Mouse (Mus musculus): Measurements from ENCODE around the gene Hap1. TPM values are rescaled to one million over a fixed set of nuclear protein-coding genes. Genes with fewer than 3 reads are reported as not detected.

Gene Hap1
- polyA plus RNA-seq, 1 experiment: 76.5 TPM

DNA sequence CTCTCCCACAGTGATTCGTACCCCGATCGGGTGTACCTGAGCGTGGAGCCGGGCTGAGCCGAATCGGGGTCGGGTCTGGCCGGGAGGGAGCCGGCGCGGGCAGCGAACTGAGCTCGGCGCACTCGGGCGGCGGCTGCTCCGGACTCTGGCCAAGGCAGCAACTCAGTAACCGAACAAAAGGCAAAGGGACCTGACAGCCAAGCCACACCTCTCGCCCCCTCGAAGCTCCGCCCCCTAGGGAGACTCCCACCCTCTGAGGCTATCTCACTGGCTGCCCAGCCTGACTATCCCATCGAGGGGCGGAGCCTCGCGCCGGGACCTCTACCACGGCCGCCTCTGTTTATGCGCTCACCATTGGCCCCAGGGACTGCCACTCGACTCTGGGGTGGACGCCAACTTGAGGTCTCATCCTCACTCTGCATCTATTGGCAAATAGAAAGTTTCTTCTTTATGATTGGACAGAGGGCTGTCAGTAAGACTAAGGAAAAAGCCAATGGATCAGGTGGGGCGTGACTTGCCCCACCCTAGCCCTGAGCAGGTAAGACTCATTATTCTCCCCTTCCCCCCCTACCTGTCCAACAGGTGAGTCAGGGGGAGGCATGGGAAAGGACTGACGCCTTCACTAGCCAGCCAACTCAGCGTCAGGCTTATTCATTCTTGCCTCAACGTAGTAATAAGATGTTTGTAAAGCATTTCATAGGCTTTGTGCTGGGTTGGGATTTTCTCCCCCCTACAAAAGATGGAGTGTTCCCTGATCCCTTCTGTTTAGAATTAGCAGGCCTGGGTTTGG is 41.9 kb upstream of the Hap1 start, which contains the start of gene Jup:
Gene Jup, minus strand, starts transcription at position 164 of the 790 bp plus-strand sequence.
- H3K4me3 ChIP-seq (ENCODE audit: insufficient read depth, low read length): peak within 1 kb of the TSS; percentile 56
- peak within 1 kb of the TSS; percentile 67 for H3K27ac ChIP-seq (ENCODE audit: insufficient read depth, low read length)
- peaks cover 9% of the 10 kb centered on the region for H3K4me1 ChIP-seq (ENCODE audit: control insufficient read depth, insufficient read depth, low read length)
- TF ChIP-seq CTCF (IDR thresholded peaks at IDR 0.05; ENCODE audit: extremely low read depth, insufficient read depth, low read length): no peak
- TF ChIP-seq POLR2A (IDR thresholded peaks at IDR 0.05; ENCODE audit: extremely low read depth, insufficient read depth, low read length): peak; percentile 93

DNA sequence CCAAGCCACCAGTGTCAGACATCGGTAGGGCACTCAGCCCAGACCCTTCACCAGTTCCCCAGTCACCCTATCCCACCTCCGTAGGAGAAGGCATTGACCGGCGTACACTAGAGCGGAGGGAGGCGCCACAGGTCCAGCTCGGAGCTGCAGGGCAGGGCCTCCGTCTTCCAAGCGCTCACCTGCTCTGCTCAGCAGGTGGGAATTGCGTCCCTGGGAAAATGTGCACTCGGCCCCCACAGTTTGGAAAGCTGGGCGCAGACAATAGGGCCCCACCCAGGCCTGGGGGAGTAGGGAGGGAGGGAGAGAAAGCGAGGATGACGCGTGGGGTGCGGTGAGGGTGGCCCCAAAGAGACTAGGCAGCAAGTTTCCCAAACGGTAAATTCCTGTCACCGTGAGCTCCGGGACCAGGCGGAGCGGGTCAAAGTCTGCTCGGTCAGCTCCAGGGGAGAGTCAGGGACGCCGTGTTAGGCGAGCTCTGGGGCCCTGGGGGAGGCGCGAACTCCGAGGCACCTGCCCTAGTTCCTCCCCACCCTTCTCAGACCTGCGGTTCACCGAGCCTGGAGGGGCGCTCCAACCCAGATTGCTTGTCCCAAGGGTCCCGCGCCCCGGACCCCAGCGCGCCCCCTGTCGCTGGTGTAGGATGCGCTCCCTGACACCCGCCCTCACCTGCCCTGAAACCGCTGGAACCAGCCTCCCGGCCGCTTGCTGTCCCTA is 41.1 kb upstream of the Hap1 start:
- H3K4me1 ChIP-seq (ENCODE audit: control insufficient read depth, insufficient read depth, low read length): peaks cover 9% of the 10 kb centered on the region
- peak overlapping the region; percentile 56 for H3K4me3 ChIP-seq (ENCODE audit: insufficient read depth, low read length)
- H3K27ac ChIP-seq (ENCODE audit: insufficient read depth, low read length): peak overlapping the region; percentile 67
- TF ChIP-seq CTCF (IDR thresholded peaks at IDR 0.05; ENCODE audit: extremely low read depth, insufficient read depth, low read length) (no peak), POLR2A (IDR thresholded peaks at IDR 0.05; ENCODE audit: extremely low read depth, insufficient read depth, low read length) (no peak)

DNA sequence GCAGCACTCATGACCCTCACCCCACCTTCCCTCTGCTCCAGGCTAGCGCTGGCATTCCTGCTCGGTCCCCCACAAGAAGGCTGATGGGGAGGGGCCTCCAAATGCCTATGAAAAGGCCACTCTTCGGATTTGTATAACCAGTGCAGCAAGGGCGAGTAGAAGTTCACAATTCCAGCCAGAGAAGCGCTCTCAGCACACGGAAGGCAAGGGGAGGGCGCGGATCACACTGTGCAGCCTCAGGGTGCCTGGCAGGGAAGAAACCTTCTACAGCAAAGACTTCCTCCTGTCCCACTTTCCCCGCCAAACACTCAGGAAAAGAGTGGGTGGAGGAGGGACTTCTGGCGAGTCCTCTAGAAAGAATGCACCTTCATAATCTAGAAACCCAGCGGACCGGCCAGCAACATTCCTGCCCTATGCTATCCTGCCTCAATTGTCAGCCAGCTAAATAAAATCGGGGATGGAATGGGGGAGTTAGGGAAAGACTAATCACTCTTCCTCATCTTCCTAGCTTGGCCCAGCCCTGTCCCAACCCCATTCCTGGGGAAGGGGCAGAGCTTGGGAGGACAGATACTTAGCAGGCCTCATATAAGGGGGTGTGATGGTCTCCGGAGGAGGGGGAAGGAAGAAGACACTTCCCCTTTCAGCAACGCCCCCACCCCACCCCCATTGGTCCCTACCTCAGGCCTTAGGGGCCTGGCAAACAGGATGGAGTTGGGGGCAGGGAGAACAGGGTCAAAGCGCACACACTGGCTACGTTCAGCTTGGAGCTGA is 40.1 kb upstream of the Hap1 start:
- H3K27ac ChIP-seq (ENCODE audit: insufficient read depth, low read length): 0 out of 2 replicates have a peak overlapping the region, but pooled peaks have one; percentile 67
- H3K4me1 ChIP-seq (ENCODE audit: control insufficient read depth, insufficient read depth, low read length): peaks cover 9% of the 10 kb centered on the region
- H3K4me3 ChIP-seq (ENCODE audit: insufficient read depth, low read length): peak overlapping the region; percentile 56
- 0 out of 2 replicates have a peak, but pooled peaks have one; percentile 23 for TF ChIP-seq POLR2A (IDR thresholded peaks at IDR 0.05; ENCODE audit: extremely low read depth, insufficient read depth, low read length)
- 0 out of 2 replicates have a peak, but pooled peaks have one; percentile 3 for TF ChIP-seq CTCF (IDR thresholded peaks at IDR 0.05; ENCODE audit: extremely low read depth, insufficient read depth, low read length)

GRCm38 (mm10) chr11:100395200-100395599 is 39.3 kb upstream of the Hap1 start:
- H3K4me3 ChIP-seq (ENCODE audit: insufficient read depth, low read length): peak overlapping the region; percentile 56; the same call in 1 of the 2 replicates
- no peak overlapping the region for H3K27ac ChIP-seq (ENCODE audit: insufficient read depth, low read length)
- H3K4me1 ChIP-seq (ENCODE audit: control insufficient read depth, insufficient read depth, low read length): peaks cover 9% of the 10 kb centered on the region

DNA sequence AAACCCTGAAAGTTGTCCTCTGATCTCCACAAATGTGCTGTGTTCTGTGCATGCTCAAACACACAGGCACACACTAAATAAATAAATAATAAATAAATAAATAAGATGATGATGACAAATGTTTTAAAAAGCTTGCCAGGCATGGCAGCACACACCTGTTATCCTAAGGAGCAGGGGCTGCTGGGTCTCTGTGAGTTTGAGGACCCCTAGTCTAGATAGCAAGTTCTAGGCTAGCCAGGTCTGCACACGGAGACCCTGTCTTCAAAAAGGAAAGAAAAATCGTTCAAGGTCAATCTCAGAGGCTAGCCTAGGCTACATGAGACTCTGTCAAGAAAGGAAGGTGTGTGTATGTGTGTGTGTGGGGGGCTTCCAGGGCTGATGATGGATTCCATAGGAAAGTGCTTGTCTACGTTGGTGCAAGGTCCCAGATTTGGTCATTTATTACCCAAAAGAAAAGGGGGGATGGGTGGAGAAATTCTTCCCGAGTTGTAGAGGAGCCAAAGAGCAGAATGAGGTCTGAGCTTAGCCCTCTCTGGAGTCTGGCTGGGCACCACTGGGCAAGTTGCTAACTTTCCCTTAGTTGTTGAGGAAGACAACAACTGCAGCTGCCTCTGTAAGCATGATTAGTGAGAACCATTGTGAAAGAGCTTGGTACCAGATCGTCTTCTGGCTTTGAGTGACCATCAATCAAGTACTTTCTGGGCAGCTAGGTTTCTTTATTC is 38.6 kb upstream of the Hap1 start:
- no peak overlapping the region for H3K4me3 ChIP-seq (ENCODE audit: insufficient read depth, low read length)
- TF ChIP-seq POLR2A (IDR thresholded peaks at IDR 0.05; ENCODE audit: extremely low read depth, insufficient read depth, low read length) (no peak), CTCF (IDR thresholded peaks at IDR 0.05; ENCODE audit: extremely low read depth, insufficient read depth, low read length) (no peak)
- no peak overlapping the region for H3K27ac ChIP-seq (ENCODE audit: insufficient read depth, low read length)
- peaks cover 9% of the 10 kb centered on the region for H3K4me1 ChIP-seq (ENCODE audit: control insufficient read depth, insufficient read depth, low read length)

More at GRCm38 (mm10) chr11:100395200-100395599, 39.3 kb upstream of the Hap1 start:
- TF ChIP-seq CTCF (IDR thresholded peaks at IDR 0.05; ENCODE audit: extremely low read depth, insufficient read depth, low read length) (no peak), POLR2A (IDR thresholded peaks at IDR 0.05; ENCODE audit: extremely low read depth, insufficient read depth, low read length) (no peak)

DNA sequence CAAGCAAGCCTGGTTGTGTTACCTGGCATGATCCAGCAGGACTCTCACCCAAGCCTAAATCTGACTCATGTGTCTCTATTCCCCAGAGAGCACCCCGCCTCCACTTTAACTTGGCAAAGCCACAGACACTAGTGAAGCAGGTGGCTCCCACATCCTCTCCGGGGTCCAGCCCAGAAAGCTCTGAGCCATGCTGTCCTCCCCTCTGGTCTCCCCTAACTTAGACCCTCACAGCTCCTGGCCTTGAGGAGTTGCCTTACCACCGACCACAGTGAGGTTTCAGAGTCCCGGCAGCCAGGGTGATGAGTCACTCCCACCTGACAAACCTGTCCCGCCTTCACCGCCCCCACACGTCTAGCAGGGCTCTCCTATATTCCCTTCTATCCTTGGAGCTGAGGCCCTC is 37.8 kb upstream of the Hap1 start:
- no peak for TF ChIP-seq CTCF (IDR thresholded peaks at IDR 0.05; ENCODE audit: extremely low read depth, insufficient read depth, low read length)
- no peak for TF ChIP-seq POLR2A (IDR thresholded peaks at IDR 0.05; ENCODE audit: extremely low read depth, insufficient read depth, low read length)
- Histone ChIP-seq H3K4me3 (ENCODE audit: insufficient read depth, low read length) (no peak overlapping the region), H3K4me1 (ENCODE audit: control insufficient read depth, insufficient read depth, low read length) (peaks cover 10% of the 10 kb centered on the region), H3K27ac (ENCODE audit: insufficient read depth, low read length) (no peak overlapping the region)

- TF ChIP-seq POLR2A (IDR thresholded peaks at IDR 0.05; ENCODE audit: extremely low read depth, insufficient read depth, low read length) (no peak), CTCF (IDR thresholded peaks at IDR 0.05; ENCODE audit: extremely low read depth, insufficient read depth, low read length) (no peak)
- H3K4me1 ChIP-seq (ENCODE audit: control insufficient read depth, insufficient read depth, low read length): peaks cover 13% of the 10 kb centered on the region
- H3K4me3 ChIP-seq (ENCODE audit: insufficient read depth, low read length): no peak overlapping the region
- no peak overlapping the region for H3K27ac ChIP-seq (ENCODE audit: insufficient read depth, low read length)
These were observed 37.0 kb upstream of the Hap1 start for GRCm38 (mm10) chr11:100392958-100393357.

- no peak for TF ChIP-seq CTCF (IDR thresholded peaks at IDR 0.05; ENCODE audit: extremely low read depth, insufficient read depth, low read length)
- TF ChIP-seq POLR2A (IDR thresholded peaks at IDR 0.05; ENCODE audit: extremely low read depth, insufficient read depth, low read length): no peak
- H3K4me1 ChIP-seq (ENCODE audit: control insufficient read depth, insufficient read depth, low read length): peaks cover 13% of the 10 kb centered on the region
- H3K4me3 ChIP-seq (ENCODE audit: insufficient read depth, low read length): no peak overlapping the region
- H3K27ac ChIP-seq (ENCODE audit: insufficient read depth, low read length): no peak overlapping the region
These were observed 36.0 kb upstream of the Hap1 start for GRCm38 (mm10) chr11:100391884-100392345.

All from cortical plate, adult 2 months (tissue).